Mouse (Mus musculus): ENCODE results near the gene Fmn2. TPM values are rescaled to one million over a fixed set of nuclear protein-coding genes. Genes with fewer than 3 reads are reported as not detected.

Fmn2 gene
- total RNA-seq (2014; fragmentation: Nextera tagmentation) (not detected in 2 replicates), total RNA-seq (2017) (0.41 TPM in 1 of 2 replicates, not detected in the other), polyA plus RNA-seq (2012) (not detected in 2 replicates)

GRCm38 (mm10) chr1:174501661-174502030 is at the start of gene Fmn2:
Gene Fmn2, plus strand, starts transcription at chr1:174501825.
- TF ChIP-seq GATA2 (IDR thresholded peaks at IDR 0.05; ENCODE audit: borderline replicate concordance, low read depth, low read length), result no peak
- no peak for TF ChIP-seq POLR2AphosphoS5 (IDR thresholded peaks at IDR 0.05; ENCODE audit: insufficient replicate concordance, low read depth, low read length)
- TF ChIP-seq CTCF (IDR thresholded peaks at IDR 0.05; ENCODE audit: low read depth, low read length), result no peak
- no peak for TF ChIP-seq GATA1 (IDR thresholded peaks at IDR 0.05; ENCODE audit: borderline replicate concordance, low read length)
- no peak for TF ChIP-seq TAL1 (conservative IDR thresholded peaks at IDR 0.05; ENCODE audit: low read depth, low read length)
- no peaks in the 10 kb centered on the region for H3K27me3 ChIP-seq (ENCODE audit: insufficient read depth, low read length)
- ATAC-seq (ENCODE audit: extremely low read depth, insufficient number of reproducible peaks, low FRiP score, poor library complexity, severe bottlenecking), result no peak
- H3K4me3 ChIP-seq (ENCODE audit: low read depth, low read length), result no peak within 1 kb of the TSS; the same call in 1 of the 2 replicates
- H3K4me1 ChIP-seq (ENCODE audit: insufficient read depth, low read depth, low read length), result no peaks in the 10 kb centered on the region
- H3K36me3 ChIP-seq (replicated peaks), result no peaks in the 10 kb centered on the region
- H3K9me3 ChIP-seq (replicated peaks), result peaks cover 21% of the 10 kb centered on the region
- DNase-seq (ENCODE audit: low spot score), result no peak

- Histone ChIP-seq H3K36me3 (replicated peaks) (no peaks in the 10 kb centered on the region), H3K4me1 (ENCODE audit: insufficient read depth, low read depth, low read length) (no peaks in the 10 kb centered on the region), H3K4me3 (ENCODE audit: low read depth, low read length) (no peak overlapping the region), H3K27me3 (ENCODE audit: insufficient read depth, low read length) (no peaks in the 10 kb centered on the region), H3K9me3 (replicated peaks) (no peaks in the 10 kb centered on the region)
- ATAC-seq (ENCODE audit: extremely low read depth, insufficient number of reproducible peaks, low FRiP score, poor library complexity, severe bottlenecking) (no peak), DNase-seq (ENCODE audit: low spot score) (no peak)
- no peak for TF ChIP-seq CTCF (IDR thresholded peaks at IDR 0.05; ENCODE audit: low read depth, low read length)
- TF ChIP-seq GATA1 (IDR thresholded peaks at IDR 0.05; ENCODE audit: borderline replicate concordance, low read length), result no peak
- no peak for TF ChIP-seq POLR2AphosphoS5 (IDR thresholded peaks at IDR 0.05; ENCODE audit: insufficient replicate concordance, low read depth, low read length)
- TF ChIP-seq GATA2 (IDR thresholded peaks at IDR 0.05; ENCODE audit: borderline replicate concordance, low read depth, low read length), result no peak
- TF ChIP-seq TAL1 (conservative IDR thresholded peaks at IDR 0.05; ENCODE audit: low read depth, low read length), result no peak
Measured at GRCm38 (mm10) chr1:174455100-174455499, 46.5 kb upstream of the Fmn2 start.

- no peaks in the 10 kb centered on the region for H3K4me1 ChIP-seq (ENCODE audit: insufficient read depth, low read depth, low read length)
- no peaks in the 10 kb centered on the region for H3K36me3 ChIP-seq (replicated peaks)
- no peaks in the 10 kb centered on the region for H3K27me3 ChIP-seq (ENCODE audit: insufficient read depth, low read length)
- no peak for ATAC-seq (ENCODE audit: extremely low read depth, insufficient number of reproducible peaks, low FRiP score, poor library complexity, severe bottlenecking)
- H3K4me3 ChIP-seq (ENCODE audit: low read depth, low read length), result no peak overlapping the region
- no peak for DNase-seq (ENCODE audit: low spot score)
- TF ChIP-seq GATA1 (IDR thresholded peaks at IDR 0.05; ENCODE audit: borderline replicate concordance, low read length), result no peak
- no peak for TF ChIP-seq POLR2AphosphoS5 (IDR thresholded peaks at IDR 0.05; ENCODE audit: insufficient replicate concordance, low read depth, low read length)
- TF ChIP-seq TAL1 (conservative IDR thresholded peaks at IDR 0.05; ENCODE audit: low read depth, low read length), result no peak
- no peak for TF ChIP-seq GATA2 (IDR thresholded peaks at IDR 0.05; ENCODE audit: borderline replicate concordance, low read depth, low read length)
- TF ChIP-seq CTCF (IDR thresholded peaks at IDR 0.05; ENCODE audit: low read depth, low read length), result no peak
- no peaks in the 10 kb centered on the region for H3K9me3 ChIP-seq (replicated peaks)
Measured at GRCm38 (mm10) chr1:174465385-174465784, 36.2 kb upstream of the Fmn2 start.

- TF ChIP-seq CTCF (IDR thresholded peaks at IDR 0.05; ENCODE audit: low read depth, low read length), result no peak
- TF ChIP-seq TAL1 (conservative IDR thresholded peaks at IDR 0.05; ENCODE audit: low read depth, low read length), result no peak
- TF ChIP-seq POLR2AphosphoS5 (IDR thresholded peaks at IDR 0.05; ENCODE audit: insufficient replicate concordance, low read depth, low read length), result no peak
- no peak for TF ChIP-seq GATA2 (IDR thresholded peaks at IDR 0.05; ENCODE audit: borderline replicate concordance, low read depth, low read length)
- TF ChIP-seq GATA1 (IDR thresholded peaks at IDR 0.05; ENCODE audit: borderline replicate concordance, low read length), result no peak
- ATAC-seq (ENCODE audit: extremely low read depth, insufficient number of reproducible peaks, low FRiP score, poor library complexity, severe bottlenecking) (no peak; the same call in 1 of the 2 replicates), DNase-seq (ENCODE audit: low spot score) (no peak)
- Histone ChIP-seq H3K27me3 (ENCODE audit: insufficient read depth, low read length) (no peaks in the 10 kb centered on the region), H3K4me1 (ENCODE audit: insufficient read depth, low read depth, low read length) (no peaks in the 10 kb centered on the region), H3K9me3 (replicated peaks) (no peaks in the 10 kb centered on the region), H3K36me3 (replicated peaks) (no peaks in the 10 kb centered on the region), H3K4me3 (ENCODE audit: low read depth, low read length) (no peak overlapping the region)
Measured at GRCm38 (mm10) chr1:174466240-174466639, 35.4 kb upstream of the Fmn2 start.

GRCm38 (mm10) chr1:174469736-174470135 is 31.9 kb upstream of the Fmn2 start:
- peak; percentile 55 for TF ChIP-seq CTCF (IDR thresholded peaks at IDR 0.05; ENCODE audit: low read depth, low read length)
- no peak for TF ChIP-seq TAL1 (conservative IDR thresholded peaks at IDR 0.05; ENCODE audit: low read depth, low read length)
- Histone ChIP-seq H3K4me1 (ENCODE audit: insufficient read depth, low read depth, low read length) (no peaks in the 10 kb centered on the region), H3K9me3 (replicated peaks) (no peaks in the 10 kb centered on the region), H3K4me3 (ENCODE audit: low read depth, low read length) (no peak overlapping the region), H3K36me3 (replicated peaks) (no peaks in the 10 kb centered on the region), H3K27me3 (ENCODE audit: insufficient read depth, low read length) (no peaks in the 10 kb centered on the region)
- ATAC-seq (ENCODE audit: extremely low read depth, insufficient number of reproducible peaks, low FRiP score, poor library complexity, severe bottlenecking) (peak; percentile 55; the same call in 1 of the 2 replicates), DNase-seq (ENCODE audit: low spot score) (no peak)

- Histone ChIP-seq H3K9me3 (replicated peaks) (no peaks in the 10 kb centered on the region), H3K27me3 (ENCODE audit: insufficient read depth, low read length) (no peaks in the 10 kb centered on the region), H3K4me3 (ENCODE audit: low read depth, low read length) (no peak overlapping the region), H3K4me1 (ENCODE audit: insufficient read depth, low read depth, low read length) (no peaks in the 10 kb centered on the region), H3K36me3 (replicated peaks) (no peaks in the 10 kb centered on the region)
- DNase-seq (ENCODE audit: low spot score) (no peak), ATAC-seq (ENCODE audit: extremely low read depth, insufficient number of reproducible peaks, low FRiP score, poor library complexity, severe bottlenecking) (no peak)
- no peak for TF ChIP-seq CTCF (IDR thresholded peaks at IDR 0.05; ENCODE audit: low read depth, low read length)
- no peak for TF ChIP-seq TAL1 (conservative IDR thresholded peaks at IDR 0.05; ENCODE audit: low read depth, low read length)
- TF ChIP-seq POLR2AphosphoS5 (IDR thresholded peaks at IDR 0.05; ENCODE audit: insufficient replicate concordance, low read depth, low read length), result no peak
- TF ChIP-seq GATA2 (IDR thresholded peaks at IDR 0.05; ENCODE audit: borderline replicate concordance, low read depth, low read length), result no peak
- TF ChIP-seq GATA1 (IDR thresholded peaks at IDR 0.05; ENCODE audit: borderline replicate concordance, low read length), result no peak
Measured at GRCm38 (mm10) chr1:174482567-174482966, 19.1 kb upstream of the Fmn2 start.
